Mouse (Mus musculus): ENCODE measurements around the gene Auts2. TPM values are rescaled to one million over a fixed set of nuclear protein-coding genes. Genes with fewer than 3 reads are reported as not detected.

The Auts2 gene
- polyA plus RNA-seq, 1 experiment from 2014 or later = 70.3 TPM

DNA sequence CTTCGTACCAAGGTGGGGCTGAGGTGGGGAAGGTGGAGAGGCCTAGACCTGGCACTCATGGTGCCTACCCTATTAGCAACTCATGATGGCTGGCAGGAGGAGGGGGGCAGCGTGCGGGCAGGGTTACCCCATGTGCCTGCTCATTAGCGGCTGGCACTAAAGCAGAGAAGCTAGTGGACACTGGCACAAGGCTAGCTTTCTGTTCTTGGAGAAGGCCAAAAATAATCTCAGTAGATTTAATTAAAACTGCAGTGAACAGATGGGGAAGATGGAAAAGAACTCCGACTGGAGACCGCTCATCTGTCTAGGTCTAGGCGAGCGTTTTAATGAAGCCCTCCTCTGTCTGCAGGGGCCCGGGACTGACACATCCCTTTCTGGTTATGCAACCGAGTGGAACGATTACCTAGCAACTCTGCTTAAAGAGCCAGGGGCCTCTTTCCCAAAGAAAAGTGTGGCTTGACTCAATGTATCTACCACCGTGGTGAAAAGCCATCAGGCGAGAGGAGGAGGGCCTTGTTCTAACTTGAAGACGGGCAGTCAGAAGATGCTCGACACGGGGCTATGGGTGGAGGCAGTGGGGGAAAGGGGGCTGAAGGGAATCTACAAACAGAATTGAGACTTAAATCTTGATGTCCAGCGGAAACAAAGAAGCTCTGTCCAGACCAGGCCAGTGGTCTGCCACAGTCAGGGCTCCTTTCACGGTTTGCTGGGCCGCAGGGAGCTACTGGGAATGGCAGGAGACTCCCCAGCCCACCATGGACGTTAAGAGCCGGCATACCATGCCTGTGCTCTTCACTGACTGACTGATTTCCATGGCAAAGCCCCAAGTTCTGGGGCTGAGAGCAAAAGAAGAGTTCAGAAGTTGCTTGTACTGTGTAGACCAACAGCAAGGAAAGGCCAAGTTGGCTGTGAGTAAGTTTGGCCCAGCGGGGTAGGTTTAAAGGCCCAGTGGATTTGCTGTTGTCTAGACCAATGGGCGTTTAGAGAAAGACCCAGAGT lies 899.7 kb downstream of the Auts2 start:
- Histone ChIP-seq H3K4me1 (replicated peaks; ENCODE audit: control insufficient read depth, insufficient read depth, low read length) (peaks cover 31% of the 10 kb centered on the region), H3K9me3 (ENCODE audit: control insufficient read depth, low read length) (no peaks in the 10 kb centered on the region), H3K27ac (ENCODE audit: low read depth, low read length) (peak overlapping the region; percentile 75), H3K9ac (ENCODE audit: low read depth, low read length) (no peak overlapping the region), H3K4me3 (ENCODE audit: low read depth, low read length) (no peak overlapping the region), H3K36me3 (ENCODE audit: control insufficient read depth, insufficient read depth, low read length) (no peaks in the 10 kb centered on the region), H3K27me3 (ENCODE audit: control insufficient read depth, insufficient read depth, low read length) (peaks cover 12% of the 10 kb centered on the region), H3K4me2 (replicated peaks; ENCODE audit: low read depth, low read length) (peak overlapping the region; percentile 19; the same call in 1 of the 2 replicates)
- DNase-seq (ENCODE audit: low spot score) (peak; percentile 75), ATAC-seq (ENCODE audit: low FRiP score) (peak; percentile 78)
- 26% methylated on average over 23 of the region's 23 CpGs for WGBS

- ATAC-seq (ENCODE audit: low FRiP score) = no peak
- peaks cover 28% of the 10 kb centered on the region for H3K4me1 ChIP-seq (replicated peaks; ENCODE audit: control insufficient read depth, insufficient read depth, low read length)
- H3K27ac ChIP-seq (ENCODE audit: low read depth, low read length) = peak overlapping the region; percentile 75
- H3K9me3 ChIP-seq (ENCODE audit: control insufficient read depth, low read length) = no peaks in the 10 kb centered on the region
- peak; percentile 29 for DNase-seq (ENCODE audit: low spot score)
- H3K36me3 ChIP-seq (ENCODE audit: control insufficient read depth, insufficient read depth, low read length) = no peaks in the 10 kb centered on the region
- no peak overlapping the region for H3K4me3 ChIP-seq (ENCODE audit: low read depth, low read length)
- H3K4me2 ChIP-seq (replicated peaks; ENCODE audit: low read depth, low read length) = peak overlapping the region; percentile 19; the same call in 1 of the 2 replicates
- H3K27me3 ChIP-seq (ENCODE audit: control insufficient read depth, insufficient read depth, low read length) = peaks cover 8% of the 10 kb centered on the region
- no peak overlapping the region for H3K9ac ChIP-seq (ENCODE audit: low read depth, low read length)
- WGBS = 29% methylated on average over 2 of the region's 2 CpGs
These were observed 900.4 kb downstream of the Auts2 start for GRCm38 (mm10) chr5:131642752-131643151.

GRCm38 (mm10) chr5:131636431-131636830 lies 906.7 kb downstream of the Auts2 start:
- Histone ChIP-seq H3K4me3 (ENCODE audit: low read depth, low read length) (no peak overlapping the region), H3K9ac (ENCODE audit: low read depth, low read length) (no peak overlapping the region), H3K4me1 (replicated peaks; ENCODE audit: control insufficient read depth, insufficient read depth, low read length) (peaks cover 5% of the 10 kb centered on the region), H3K4me2 (replicated peaks; ENCODE audit: low read depth, low read length) (no peak overlapping the region), H3K27me3 (ENCODE audit: control insufficient read depth, insufficient read depth, low read length) (peaks cover 4% of the 10 kb centered on the region; the same call in 1 of the 2 replicates), H3K36me3 (ENCODE audit: control insufficient read depth, insufficient read depth, low read length) (no peaks in the 10 kb centered on the region), H3K9me3 (ENCODE audit: control insufficient read depth, low read length) (no peaks in the 10 kb centered on the region), H3K27ac (ENCODE audit: low read depth, low read length) (no peak overlapping the region)
- DNase-seq (ENCODE audit: low spot score) (no peak), ATAC-seq (ENCODE audit: low FRiP score) (no peak)
- 83% methylated on average over 5 of the region's 5 CpGs for WGBS

DNA sequence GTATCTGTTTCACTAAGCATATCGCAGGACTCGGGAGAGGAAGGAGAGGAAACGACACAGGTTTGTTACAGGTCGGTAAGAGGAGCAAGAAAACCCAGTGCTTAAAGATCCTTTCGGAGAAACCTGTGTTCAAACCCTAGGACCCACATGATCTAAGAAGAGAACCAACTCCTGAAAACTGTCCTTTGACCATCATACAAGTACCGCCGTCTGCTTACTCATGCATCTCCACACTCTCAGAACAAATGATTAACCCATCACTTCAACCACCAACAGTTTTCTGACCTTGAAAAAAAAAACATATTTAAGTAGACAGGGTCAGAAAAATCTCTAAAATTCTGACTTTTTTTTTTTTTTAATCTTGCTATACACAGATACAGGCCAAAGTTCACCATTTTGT lies 908.4 kb downstream of the Auts2 start:
- Histone ChIP-seq H3K36me3 (ENCODE audit: control insufficient read depth, insufficient read depth, low read length) (no peaks in the 10 kb centered on the region), H3K9ac (ENCODE audit: low read depth, low read length) (no peak overlapping the region), H3K4me1 (replicated peaks; ENCODE audit: control insufficient read depth, insufficient read depth, low read length) (peaks cover 5% of the 10 kb centered on the region), H3K4me2 (replicated peaks; ENCODE audit: low read depth, low read length) (no peak overlapping the region), H3K27me3 (ENCODE audit: control insufficient read depth, insufficient read depth, low read length) (peaks cover 4% of the 10 kb centered on the region; the same call in 1 of the 2 replicates), H3K9me3 (ENCODE audit: control insufficient read depth, low read length) (no peaks in the 10 kb centered on the region), H3K27ac (ENCODE audit: low read depth, low read length) (no peak overlapping the region), H3K4me3 (ENCODE audit: low read depth, low read length) (no peak overlapping the region)
- ATAC-seq (ENCODE audit: low FRiP score) (no peak), DNase-seq (ENCODE audit: low spot score) (no peak)
- 87% methylated on average over 7 of the region's 7 CpGs for WGBS

GRCm38 (mm10) chr5:131631998-131632379 lies 911.2 kb downstream of the Auts2 start:
- Histone ChIP-seq H3K27ac (ENCODE audit: low read depth, low read length) (no peak overlapping the region), H3K9me3 (ENCODE audit: control insufficient read depth, low read length) (no peaks in the 10 kb centered on the region), H3K27me3 (ENCODE audit: control insufficient read depth, insufficient read depth, low read length) (0 out of 2 replicates have a peak, but pooled peaks cover 2% of the 10 kb centered on the region), H3K4me1 (replicated peaks; ENCODE audit: control insufficient read depth, insufficient read depth, low read length) (peaks cover 5% of the 10 kb centered on the region), H3K36me3 (ENCODE audit: control insufficient read depth, insufficient read depth, low read length) (no peaks in the 10 kb centered on the region), H3K4me2 (replicated peaks; ENCODE audit: low read depth, low read length) (no peak overlapping the region), H3K4me3 (ENCODE audit: low read depth, low read length) (no peak overlapping the region), H3K9ac (ENCODE audit: low read depth, low read length) (no peak overlapping the region)
- 61% methylated on average over 4 of the region's 4 CpGs for WGBS
- no peak for DNase-seq (ENCODE audit: low spot score)
- no peak for ATAC-seq (ENCODE audit: low FRiP score)

DNA sequence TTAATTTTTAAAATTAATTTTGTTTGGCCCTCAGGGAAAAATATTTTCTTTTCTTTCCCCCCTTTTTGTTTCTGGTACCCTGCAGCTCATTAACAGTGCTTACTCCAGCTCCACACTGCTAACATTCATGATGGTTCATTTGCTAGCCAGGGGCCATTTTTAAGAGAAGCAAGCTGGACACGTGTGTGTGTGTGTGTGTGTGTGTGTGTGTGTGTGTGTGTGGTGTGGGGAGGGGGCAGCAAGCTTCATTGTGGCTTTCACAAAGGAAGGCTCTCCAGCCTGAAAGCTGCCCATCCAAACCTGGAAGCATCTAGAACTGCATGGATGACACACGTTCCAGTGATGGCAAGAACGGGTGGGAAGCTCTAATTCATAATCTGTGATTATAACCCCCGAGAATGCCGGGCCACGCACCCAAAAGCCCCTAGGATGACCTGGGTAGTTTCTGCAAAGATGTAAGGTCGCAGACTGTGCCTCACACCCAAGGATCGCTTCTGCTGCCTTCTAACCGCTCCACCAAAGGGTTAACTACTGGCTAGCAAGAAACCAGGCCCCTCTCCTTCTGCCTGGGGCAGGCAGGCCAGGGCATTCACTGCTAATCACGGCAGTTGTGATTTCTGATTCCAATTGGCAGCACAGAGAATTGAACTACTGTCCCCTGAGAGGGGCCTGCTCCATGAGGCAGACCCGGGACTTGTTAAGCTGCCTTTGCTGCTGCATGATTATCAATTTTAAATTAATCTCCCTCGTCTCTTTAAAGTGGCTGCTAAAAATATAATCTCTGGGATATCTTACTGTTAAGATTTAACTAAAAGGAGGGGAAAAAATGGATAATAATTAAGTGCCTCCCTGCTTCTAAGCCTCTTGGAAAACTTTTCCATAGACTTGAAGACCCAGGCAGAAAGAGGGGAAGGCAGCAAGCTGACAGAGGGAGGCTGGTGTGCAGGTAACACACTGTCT lies 911.8 kb downstream of the Auts2 start:
- 0 out of 2 replicates have a peak, but pooled peaks cover 2% of the 10 kb centered on the region for H3K27me3 ChIP-seq (ENCODE audit: control insufficient read depth, insufficient read depth, low read length)
- peak overlapping the region; percentile 65 for H3K27ac ChIP-seq (ENCODE audit: low read depth, low read length)
- H3K4me2 ChIP-seq (replicated peaks; ENCODE audit: low read depth, low read length) = no peak overlapping the region
- peaks cover 5% of the 10 kb centered on the region for H3K4me1 ChIP-seq (replicated peaks; ENCODE audit: control insufficient read depth, insufficient read depth, low read length)
- H3K9ac ChIP-seq (ENCODE audit: low read depth, low read length) = 0 out of 2 replicates have a peak overlapping the region, but pooled peaks have one; percentile 19
- H3K9me3 ChIP-seq (ENCODE audit: control insufficient read depth, low read length) = no peaks in the 10 kb centered on the region
- H3K4me3 ChIP-seq (ENCODE audit: low read depth, low read length) = no peak overlapping the region
- WGBS = 35% methylated on average over 12 of the region's 12 CpGs
- ATAC-seq (ENCODE audit: low FRiP score) (peak; percentile 73; the same call in 1 of the 2 replicates), DNase-seq (ENCODE audit: low spot score) (peak; percentile 61)
- H3K36me3 ChIP-seq (ENCODE audit: control insufficient read depth, insufficient read depth, low read length) = no peaks in the 10 kb centered on the region

GRCm38 (mm10) chr5:131630577-131630976 lies 912.6 kb downstream of the Auts2 start:
- WGBS = 41% methylated on average over 7 of the region's 7 CpGs
- Histone ChIP-seq H3K4me2 (replicated peaks; ENCODE audit: low read depth, low read length) (no peak overlapping the region), H3K4me1 (replicated peaks; ENCODE audit: control insufficient read depth, insufficient read depth, low read length) (peaks cover 5% of the 10 kb centered on the region), H3K27ac (ENCODE audit: low read depth, low read length) (peak overlapping the region; percentile 65; the same call in 1 of the 2 replicates), H3K27me3 (ENCODE audit: control insufficient read depth, insufficient read depth, low read length) (0 out of 2 replicates have a peak, but pooled peaks cover 2% of the 10 kb centered on the region), H3K36me3 (ENCODE audit: control insufficient read depth, insufficient read depth, low read length) (no peaks in the 10 kb centered on the region), H3K9me3 (ENCODE audit: control insufficient read depth, low read length) (no peaks in the 10 kb centered on the region), H3K4me3 (ENCODE audit: low read depth, low read length) (no peak overlapping the region), H3K9ac (ENCODE audit: low read depth, low read length) (no peak overlapping the region)
- DNase-seq (ENCODE audit: low spot score) (no peak), ATAC-seq (ENCODE audit: low FRiP score) (no peak)

All from hindbrain, embryonic 11.5 days (tissue).